Mouse (Mus musculus) thymus, adult 2 months (tissue): Measurements from ENCODE around the gene Wdr43. TPM values are rescaled to one million over a fixed set of nuclear protein-coding genes. Genes with fewer than 3 reads are reported as not detected.

Source experiments
- DNase-seq: peaks from one replicate; pipeline ENCODE4 v3.0.0; 2021
- H3K27ac ChIP-seq: fragments of 200-500 bp; 2 replicates; pipeline ENCODE4 v1.5.1; 2012; ENCODE audit warnings: low read length, control low read depth; ENCODE audit not compliant: control insufficient read depth, insufficient read depth
- H3K27me3 ChIP-seq: fragments of 200-500 bp; 2 replicates; pipeline ENCODE4 v1.6.1; 2012; ENCODE audit warnings: mild to moderate bottlenecking, low read length, moderate library complexity, mixed read lengths; ENCODE audit not compliant: control insufficient read depth, insufficient read depth
- H3K36me3 ChIP-seq: fragments of 200-500 bp; 2 replicates; pipeline ENCODE4 v1.6.1; 2012; ENCODE audit warnings: mild to moderate bottlenecking, low read length, moderate library complexity; ENCODE audit not compliant: control insufficient read depth, insufficient read depth
- H3K4me1 ChIP-seq: fragments of 200-500 bp; replicated peaks from 2 replicates; pipeline ENCODE4 v1.6.1; 2012; ENCODE audit warnings: low read length; ENCODE audit not compliant: control insufficient read depth, insufficient read depth
- H3K4me3 ChIP-seq: fragments of 200-500 bp; 2 replicates; pipeline ENCODE4 v1.5.1; 2012; ENCODE audit warnings: mild to moderate bottlenecking, low read length, control low read depth, moderate library complexity; ENCODE audit not compliant: control insufficient read depth, insufficient read depth
- CTCF ChIP-seq: fragments of 200-500 bp; IDR thresholded peaks from 2 replicates; pipeline ENCODE4 v1.5.1; 2012; ENCODE audit warnings: mild to moderate bottlenecking, control low read depth, low read length, moderate library complexity, borderline replicate concordance; ENCODE audit not compliant: control insufficient read depth, poor library complexity, insufficient read depth; ENCODE audit errors: extremely low read depth
- POLR2A ChIP-seq: fragments of 200-500 bp; IDR thresholded peaks from 2 replicates; pipeline ENCODE4 v1.6.1; 2012; ENCODE audit warnings: mild to moderate bottlenecking, low read length, control low read depth, moderate library complexity; ENCODE audit not compliant: control insufficient read depth, poor library complexity, insufficient read depth; ENCODE audit errors: extremely low read depth
- WGBS: fragments of 180-500 bp; shearing (Covaris S2); methylation state at CpG from one replicate; pipeline ENCODE4 v1.1.7; 2018; 5-methylcytosine and 5-hydroxymethylcytosine counted together
- polyA plus RNA-seq: library from polyadenylated mRNA; depleted of rRNA; stranded (reverse); fragments of >200 nt; gene quantifications from 2 replicates; pipeline ENCODE4 v1.2.3, GENCODE M21; 2012; rRNA removed

Wdr43 gene
- polyA plus RNA-seq: 16.1 and 20.5 TPM in 2 replicates

GRCm38 (mm10) chr17:71615638-71616318, at the start of gene Wdr43:
TSS of gene Wdr43 (plus strand) at chr17:71615895.
- peak within 1 kb of the TSS; percentile 80 for H3K4me3 ChIP-seq
- DNase-seq: peak; percentile 97
- no peak within 1 kb of the TSS for H3K27ac ChIP-seq
- TF ChIP-seq CTCF (peak; percentile 25; the same call in 1 of the 2 replicates), POLR2A (peak; percentile 87)
- 7% methylated on average over 40 of the region's 40 CpGs for WGBS
- H3K27me3 ChIP-seq: no peaks in the 10 kb centered on the region
- peaks cover 5% of the 10 kb centered on the region for H3K4me1 ChIP-seq
- H3K36me3 ChIP-seq: no peaks in the 10 kb centered on the region

- DNase-seq: no peak
- no peak overlapping the region for H3K27ac ChIP-seq
- 78% methylated on average over 1 of the region's 1 CpGs for WGBS
These were observed 36.5 kb upstream of the Wdr43 start for GRCm38 (mm10) chr17:71579176-71579705.

GRCm38 (mm10) chr17:71597881-71598658, 17.6 kb upstream of the Wdr43 start:
- no peaks in the 10 kb centered on the region for H3K27me3 ChIP-seq
- H3K36me3 ChIP-seq: no peaks in the 10 kb centered on the region
- H3K27ac ChIP-seq: no peak overlapping the region
- no peak for DNase-seq
- peaks cover 13% of the 10 kb centered on the region for H3K4me1 ChIP-seq
- peak overlapping the region; percentile 74 for H3K4me3 ChIP-seq
- under 1% methylated on average over 48 of the region's 48 CpGs for WGBS
- no peak for TF ChIP-seq POLR2A
- TF ChIP-seq CTCF: no peak

More at GRCm38 (mm10) chr17:71579176-71579705, 36.5 kb upstream of the Wdr43 start:
- Histone ChIP-seq H3K27me3 (no peaks in the 10 kb centered on the region), H3K4me1 (no peaks in the 10 kb centered on the region), H3K4me3 (no peak overlapping the region), H3K36me3 (no peaks in the 10 kb centered on the region)
- TF ChIP-seq POLR2A (no peak), CTCF (no peak)

- Histone ChIP-seq H3K36me3 (no peaks in the 10 kb centered on the region), H3K4me1 (peaks cover 13% of the 10 kb centered on the region), H3K27me3 (no peaks in the 10 kb centered on the region), H3K27ac (no peak overlapping the region), H3K4me3 (peak overlapping the region; percentile 74)
- peak; percentile 88 for DNase-seq
- WGBS: 6% methylated on average over 42 of the region's 42 CpGs
- TF ChIP-seq CTCF: no peak
- TF ChIP-seq POLR2A: no peak
These were observed 16.8 kb upstream of the Wdr43 start for GRCm38 (mm10) chr17:71598659-71599554.

GRCm38 (mm10) chr17:71616319-71617032, 781 bp downstream of the Wdr43 start:
- 1% methylated on average over 73 of the region's 73 CpGs for WGBS
- Histone ChIP-seq H3K4me3 (peak overlapping the region; percentile 80), H3K27me3 (no peaks in the 10 kb centered on the region), H3K4me1 (peaks cover 5% of the 10 kb centered on the region), H3K36me3 (no peaks in the 10 kb centered on the region), H3K27ac (no peak overlapping the region)
- DNase-seq: peak; percentile 29
- TF ChIP-seq CTCF: no peak
- no peak for TF ChIP-seq POLR2A
